Mouse (Mus musculus) induced T-regulatory cell, adult 2 months (primary cell): ENCODE data around the gene Scnn1a.
A peak's percentile ranks its signal among the peaks of the same experiment; 100 is the strongest.

Experiments
- DNase-seq: peaks from one replicate; pipeline ENCODE4 v3.0.0-alpha.2; 2012; ENCODE audit warnings: low read depth

Scnn1a gene

DNA sequence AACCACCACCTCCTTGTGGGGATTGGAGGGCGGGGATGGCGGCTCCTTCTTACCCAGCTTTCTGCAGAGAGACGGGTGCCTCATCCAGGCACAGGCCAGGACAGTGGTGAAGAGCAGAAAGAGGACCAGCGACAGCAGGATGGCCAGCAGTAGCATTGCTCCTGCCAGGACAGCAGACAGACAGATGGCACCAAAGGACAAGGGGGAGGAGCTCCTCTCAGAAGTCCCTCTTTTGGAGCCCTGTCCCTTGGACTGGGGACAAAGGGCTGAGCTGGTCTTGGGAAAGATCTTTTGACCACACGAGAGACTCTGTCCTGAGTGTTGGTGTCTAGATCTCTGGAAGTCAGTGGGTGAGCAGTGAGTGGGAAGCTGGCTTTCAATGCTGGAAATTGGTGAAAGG lies 11.1 kb upstream of the Scnn1a start:
- no peak for DNase-seq

DNA sequence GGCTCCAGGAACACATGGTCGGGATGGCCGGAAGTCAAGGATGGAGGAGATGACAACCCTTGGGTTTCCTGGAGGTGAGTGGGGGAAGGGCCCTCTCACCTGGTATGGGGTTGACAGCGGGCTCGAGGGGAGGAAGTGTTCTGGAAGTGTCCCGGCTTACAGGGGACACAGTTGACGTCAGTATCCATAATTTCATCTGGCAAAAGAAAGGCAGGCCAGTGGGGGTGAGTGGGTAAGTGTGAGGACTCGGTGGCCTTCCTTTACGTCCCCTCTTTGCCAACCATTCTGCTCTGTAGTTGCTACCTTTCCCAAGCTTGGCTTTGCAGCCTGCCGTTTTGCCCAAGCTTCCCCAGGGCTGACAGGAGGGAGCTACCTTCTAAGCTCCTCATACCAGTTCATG lies 8.3 kb upstream of the Scnn1a start:
- DNase-seq: no peak

DNA sequence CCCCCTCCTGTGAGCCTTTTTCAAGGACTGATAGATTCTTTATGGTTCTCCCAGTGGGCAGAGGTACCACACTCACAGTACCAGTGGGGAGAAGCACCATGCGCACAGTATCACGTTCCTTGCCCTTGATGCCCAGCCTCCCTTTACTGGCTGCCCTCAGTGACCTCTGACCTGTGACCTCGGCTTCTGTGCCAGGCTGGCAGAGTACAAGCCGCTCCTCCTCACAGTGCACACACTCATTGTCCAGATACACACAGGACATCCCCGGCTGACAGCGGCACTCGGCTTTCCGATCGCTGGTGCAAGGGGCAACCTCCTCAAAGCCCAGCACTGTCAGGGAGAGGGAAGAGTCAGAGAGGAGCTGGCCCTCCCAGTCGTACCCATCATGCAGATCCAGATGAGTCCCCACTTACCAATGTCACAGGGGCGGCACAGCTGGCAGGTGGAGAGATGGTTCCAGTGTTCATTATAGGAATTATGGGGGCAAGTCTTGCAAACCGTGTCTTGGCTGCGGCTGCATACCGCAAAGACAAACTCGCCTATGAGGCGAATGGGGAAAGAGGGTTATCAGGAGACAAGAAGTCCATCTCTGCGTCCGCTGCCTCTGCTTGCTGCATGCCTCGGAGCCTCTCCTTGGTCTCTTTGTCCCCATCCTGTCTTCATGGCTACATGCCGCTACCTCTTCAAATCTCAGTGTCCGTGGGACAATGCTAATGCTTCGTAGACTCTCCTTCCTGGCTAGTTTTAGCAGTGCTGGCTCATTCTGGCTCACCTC lies 7.7 kb upstream of the Scnn1a start:
- DNase-seq: no peak

DNA sequence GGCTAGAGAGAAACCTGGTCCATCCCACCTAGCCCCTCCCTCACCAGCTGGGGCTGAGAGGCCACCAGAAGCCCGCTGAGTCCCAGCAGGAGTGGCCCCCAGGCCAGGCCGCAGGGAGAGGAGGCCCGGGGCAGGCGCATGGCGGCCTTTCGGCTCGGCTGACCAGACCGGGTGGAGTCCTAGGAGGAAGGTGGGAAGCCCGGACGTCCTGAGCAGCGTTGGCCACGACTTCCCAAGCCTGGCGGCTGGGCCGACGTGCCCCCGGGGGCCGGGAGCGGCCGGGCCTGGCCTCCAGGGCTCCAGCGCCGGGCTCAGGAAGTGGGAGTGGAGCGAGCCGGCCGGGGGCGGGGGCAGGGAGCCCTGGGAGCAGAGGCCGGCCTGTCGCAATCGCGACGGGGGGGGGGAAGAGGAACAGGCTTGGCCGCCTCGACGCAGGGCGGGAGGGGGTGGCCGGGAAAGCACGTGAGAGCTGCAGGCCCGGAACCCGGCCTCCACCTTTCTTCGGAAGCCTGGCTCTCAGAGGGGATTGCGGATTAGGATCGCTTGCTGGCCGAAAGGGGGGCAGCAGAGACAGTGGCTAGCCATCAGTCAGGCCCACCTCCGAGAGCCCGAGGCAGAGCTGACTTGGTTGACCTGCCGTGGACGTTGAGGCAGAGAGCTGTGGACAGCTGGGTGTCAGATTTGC lies 6.8 kb upstream of the Scnn1a start, which contains the start of gene Ltbr:
TSS of gene Ltbr (minus strand) at position 340 of the 685 bp plus-strand sequence.
- DNase-seq: peak; percentile 26

- no peak for DNase-seq
These were observed 6.3 kb upstream of the Scnn1a start for GRCm38 (mm10) chr6:125314231-125314563.

DNA sequence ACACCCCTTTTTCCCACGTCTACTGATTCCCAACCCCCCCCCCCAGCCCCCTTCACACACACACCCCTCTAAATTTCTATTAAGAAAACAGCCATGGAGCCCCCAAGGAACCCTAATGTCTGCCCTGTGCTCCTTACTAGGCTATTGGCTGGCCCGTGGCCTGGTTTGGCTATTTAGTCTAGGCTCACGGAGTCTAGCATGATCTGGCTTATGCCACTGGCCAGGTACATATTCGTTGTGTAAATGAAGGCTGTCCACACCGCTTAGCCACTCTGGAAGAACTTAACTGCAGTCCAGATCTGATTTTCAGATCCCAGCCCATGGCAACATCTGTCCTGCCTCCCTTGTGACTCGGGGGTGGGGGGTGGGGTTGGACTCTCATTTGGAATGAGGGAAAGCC lies 5.7 kb upstream of the Scnn1a start:
- no peak for DNase-seq

- no peak for DNase-seq
These were observed 3.4 kb upstream of the Scnn1a start for GRCm38 (mm10) chr6:125317077-125317476.

- no peak for DNase-seq
These were observed 1.2 kb upstream of the Scnn1a start for GRCm38 (mm10) chr6:125318981-125319918.

DNA sequence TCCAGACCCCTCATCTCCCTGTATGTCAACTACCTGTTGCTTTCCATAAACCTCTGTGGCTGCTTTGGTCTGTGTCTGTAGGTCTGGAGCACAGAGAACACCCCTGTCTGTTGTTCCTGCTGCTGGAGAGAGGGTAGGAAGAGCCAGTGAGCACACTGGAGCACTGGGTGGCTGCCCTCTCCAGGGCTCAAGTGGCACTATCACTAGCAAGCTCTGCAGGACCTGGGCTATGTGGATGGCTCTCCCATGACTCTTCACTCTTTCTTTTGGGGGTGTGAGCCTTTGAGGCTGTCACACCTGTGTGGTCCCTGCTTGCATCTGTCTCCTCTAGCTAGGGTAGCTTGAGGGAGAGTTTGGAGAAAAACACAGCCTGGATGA lies 551 bp upstream of the Scnn1a start:
- DNase-seq: no peak

GRCm38 (mm10) chr6:125321114-125321855 lies 826 bp downstream of the Scnn1a start:
- DNase-seq: no peak

DNA sequence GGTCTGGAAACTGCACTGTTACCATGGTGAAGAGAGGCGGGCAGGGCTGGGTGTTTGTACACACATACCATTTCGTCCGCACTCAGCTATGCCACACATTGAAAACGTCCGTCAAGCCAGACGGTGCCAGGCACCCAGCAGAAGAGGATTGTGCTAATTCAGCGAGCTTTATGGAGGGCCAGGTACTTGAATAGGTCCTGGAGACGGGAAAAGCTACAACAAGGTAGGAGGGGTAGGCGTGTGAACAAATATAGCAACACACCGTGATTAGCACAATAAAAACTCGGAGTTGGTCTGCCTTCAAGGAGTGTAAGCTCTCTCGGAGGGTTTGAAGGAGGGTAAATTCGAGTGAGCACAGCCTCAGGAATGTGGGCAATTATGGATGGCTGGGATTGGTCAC lies 2.3 kb downstream of the Scnn1a start:
- no peak for DNase-seq

- DNase-seq: no peak
These were observed 3.1 kb downstream of the Scnn1a start for GRCm38 (mm10) chr6:125323547-125323946.

DNA sequence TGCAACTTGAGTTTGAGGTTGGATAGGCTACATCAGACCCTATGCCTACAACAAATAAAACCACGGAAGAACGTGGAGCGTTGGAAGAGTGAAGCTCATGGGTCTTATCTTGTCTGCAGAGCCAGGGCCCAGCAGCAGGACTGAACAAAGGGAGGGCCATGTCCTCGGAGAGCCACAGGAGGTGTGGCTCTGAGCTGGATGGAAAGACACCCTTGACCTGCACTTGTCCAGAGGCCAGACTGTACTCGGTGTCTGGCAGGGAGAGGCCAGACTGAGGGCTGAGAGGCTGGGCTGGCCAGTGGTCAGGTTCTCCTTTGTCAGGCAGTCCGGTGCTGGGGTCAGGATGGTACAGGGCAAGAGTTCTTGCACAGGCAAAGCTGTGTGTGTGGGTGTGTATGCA lies 4.9 kb downstream of the Scnn1a start:
- DNase-seq: no peak

GRCm38 (mm10) chr6:125328243-125328642 lies 7.8 kb downstream of the Scnn1a start:
- peak; percentile 64 for DNase-seq

DNA sequence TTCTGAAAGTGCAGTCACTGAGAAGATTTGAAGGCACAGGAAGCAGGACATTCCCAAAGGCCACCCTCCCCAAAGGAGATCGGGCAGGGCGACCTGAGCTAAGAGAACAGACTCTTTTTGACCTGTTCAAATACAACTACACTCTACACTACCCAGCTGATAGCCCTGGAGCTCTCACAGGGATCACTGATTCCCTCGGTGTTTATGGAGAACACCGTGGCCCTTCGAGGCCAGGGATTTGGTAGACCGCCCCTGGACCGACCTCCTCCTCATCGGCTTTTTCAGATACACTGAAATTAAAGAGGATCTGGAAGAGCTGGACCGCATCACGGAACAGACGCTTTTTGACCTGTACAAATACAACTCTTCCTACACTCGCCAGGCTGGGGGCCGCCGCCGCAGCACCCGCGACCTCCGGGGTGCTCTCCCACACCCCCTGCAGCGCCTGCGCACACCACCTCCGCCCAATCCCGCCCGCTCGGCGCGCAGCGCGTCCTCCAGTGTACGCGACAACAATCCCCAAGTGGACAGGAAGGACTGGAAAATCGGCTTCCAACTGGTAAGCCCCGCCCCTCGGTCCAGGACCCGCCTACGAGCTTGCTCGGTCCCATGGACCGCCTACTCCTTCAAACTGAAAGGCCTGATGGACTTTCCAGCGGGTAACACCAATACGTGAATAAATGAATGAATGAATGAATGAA lies 10.3 kb downstream of the Scnn1a start:
- DNase-seq: peak; percentile 46

DNA sequence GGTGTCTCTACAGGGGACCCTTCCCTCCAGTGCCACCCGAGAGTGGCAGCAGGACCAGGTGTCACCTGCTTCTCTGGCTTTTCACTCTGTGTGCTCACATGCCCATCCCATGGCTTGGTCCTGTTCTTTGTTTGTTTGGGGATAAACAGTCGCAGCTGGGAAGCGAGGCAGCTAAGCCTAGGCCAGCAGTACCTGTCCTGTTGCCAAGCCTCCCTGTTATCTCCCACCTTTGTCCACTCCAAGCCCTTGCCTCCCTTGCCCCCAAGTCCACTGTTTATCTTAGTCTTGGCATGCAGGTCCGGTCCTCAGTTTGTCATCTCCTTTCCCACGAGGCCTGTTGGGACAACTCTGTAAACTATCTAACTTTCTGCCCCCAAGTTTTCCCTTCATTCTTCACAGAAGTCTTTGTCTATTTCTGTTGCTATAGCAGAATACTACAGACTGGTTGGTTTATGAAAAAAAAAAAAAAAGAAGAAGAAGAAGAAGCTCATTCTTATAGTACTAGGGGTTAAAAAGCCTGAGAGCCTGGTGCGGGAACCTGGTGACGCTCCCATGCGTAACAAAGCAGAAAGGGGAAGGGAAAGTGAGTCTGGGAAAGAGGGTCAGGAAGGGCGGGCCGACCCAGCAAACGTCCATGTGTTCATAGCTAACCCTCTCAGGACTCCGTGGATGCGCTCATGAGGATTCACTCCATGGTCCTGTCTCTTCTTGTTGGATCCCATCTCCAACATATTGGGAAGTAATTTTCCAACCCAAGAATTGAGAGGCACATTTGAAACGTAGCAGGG lies 12.8 kb downstream of the Scnn1a start:
- no peak for DNase-seq

DNA sequence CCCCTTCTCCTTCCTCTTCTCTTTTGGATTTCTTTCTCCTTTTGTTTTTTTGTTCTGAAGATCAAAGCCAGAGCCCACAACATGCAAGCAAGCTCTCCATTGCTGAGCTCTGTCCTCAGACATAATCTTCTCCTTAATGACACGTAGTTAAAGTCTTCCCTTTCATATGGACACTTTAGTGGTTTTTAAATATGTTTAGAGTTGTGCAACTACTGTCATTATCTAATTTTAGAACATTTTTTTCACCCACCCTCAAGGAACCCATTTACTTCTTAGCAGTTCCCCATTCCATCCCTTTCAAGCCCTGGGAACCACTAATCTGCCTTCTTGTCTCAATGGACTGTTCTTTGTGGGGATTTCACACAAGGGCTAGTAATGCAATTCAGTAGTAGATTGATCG lies 13.9 kb downstream of the Scnn1a start:
- DNase-seq: no peak

- peak; percentile 19 for DNase-seq
These were observed 18.6 kb downstream of the Scnn1a start for GRCm38 (mm10) chr6:125338791-125339660.

DNA sequence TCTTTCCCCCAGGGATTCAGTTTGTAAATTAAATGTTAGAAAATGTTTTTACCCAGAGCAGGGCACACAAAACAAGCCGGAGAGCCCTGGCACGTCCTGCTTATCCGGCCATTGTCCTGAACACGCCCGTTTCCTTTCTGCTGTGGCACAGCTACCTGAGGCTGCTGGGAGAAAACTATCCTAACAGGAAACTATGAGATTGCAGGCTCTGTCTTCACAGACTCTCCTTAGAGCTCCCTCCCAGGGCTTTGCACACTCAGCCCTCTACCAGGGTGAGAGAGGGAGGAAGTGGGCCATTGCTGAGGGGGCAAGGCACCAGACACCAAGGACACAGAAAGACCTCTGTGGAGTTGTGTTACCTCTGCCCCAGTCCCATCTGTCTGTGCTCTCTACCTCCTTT lies 19.8 kb downstream of the Scnn1a start:
- DNase-seq: no peak

GRCm38 (mm10) chr6:125342198-125342597 lies 21.7 kb downstream of the Scnn1a start:
- DNase-seq: no peak
